Mouse (Mus musculus): ENCODE measurements around the gene Adgrl4. TPM values are rescaled to one million over a fixed set of nuclear protein-coding genes. Genes with fewer than 3 reads are reported as not detected.

Adgrl4 gene
- polyA plus RNA-seq (2016; fragmentation: Nextera tagmentation; extraction: Ambion mirVana): 4.5 and 6.5 TPM in 2 replicates

DNA sequence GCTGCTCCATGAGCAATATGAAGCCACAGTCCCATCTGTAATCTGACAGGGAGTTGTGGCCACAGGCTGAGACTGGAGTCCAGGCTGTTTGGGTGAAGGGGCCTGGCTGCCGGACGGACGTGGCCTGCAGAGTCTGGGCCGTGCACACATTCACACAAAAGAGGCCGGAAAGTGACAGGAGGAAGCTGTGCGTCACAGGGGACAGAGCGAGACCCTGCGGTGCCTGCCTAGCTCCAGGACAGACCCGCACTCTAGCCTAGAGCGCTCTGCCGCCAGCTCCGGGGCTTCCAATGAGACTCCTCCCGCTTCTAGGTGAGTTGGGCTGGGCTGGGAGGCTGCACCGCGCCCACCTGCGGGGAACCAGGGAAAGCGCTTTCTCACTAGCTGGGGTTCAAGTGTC is at the start of gene Adgrl4:
Gene Adgrl4, plus strand, starts transcription at position 195 of the 400 bp plus-strand sequence.
- Histone ChIP-seq H3K36me3 (no peaks in the 10 kb centered on the region), H3K27ac (no peak within 1 kb of the TSS)
- 0 out of 2 replicates have a peak, but pooled peaks have one; percentile 47 for ATAC-seq (ENCODE audit: insufficient number of reproducible peaks, insufficient read depth, low FRiP score, low TSS enrichment)

DNA sequence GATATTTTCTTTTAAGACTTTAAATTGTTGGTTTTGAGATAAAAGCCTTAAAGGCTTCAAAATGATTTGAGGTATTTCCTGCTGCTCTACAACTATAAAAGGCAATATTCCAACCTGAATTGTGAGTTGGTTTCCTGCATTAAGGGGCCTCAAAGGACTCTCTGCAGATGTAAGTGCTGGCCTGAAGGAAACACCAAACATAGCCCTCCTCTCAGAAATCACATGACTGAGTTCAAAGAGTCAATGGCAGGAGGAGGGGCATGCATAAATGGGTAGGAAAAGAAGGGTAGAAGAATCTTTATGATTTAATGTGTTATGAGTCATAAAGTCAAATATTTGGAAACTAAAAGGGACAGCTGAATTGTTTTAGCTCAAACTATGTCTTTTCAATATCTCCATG is 46.8 kb upstream of the Adgrl4 start:
- Histone ChIP-seq H3K4me1 (no peaks in the 10 kb centered on the region), H3K9me3 (no peaks in the 10 kb centered on the region)
- ATAC-seq (ENCODE audit: insufficient number of reproducible peaks, insufficient read depth, low FRiP score, low TSS enrichment): no peak

More for the DNA sequence above, at the start of gene Adgrl4:
- H3K9ac ChIP-seq: peak within 1 kb of the TSS; percentile 7; the same call in 1 of the 2 replicates
- peaks cover 9% of the 10 kb centered on the region; the same call in 1 of the 2 replicates for H3K4me1 ChIP-seq
- peak within 1 kb of the TSS; percentile 18 for H3K4me3 ChIP-seq
- no peaks in the 10 kb centered on the region for H3K9me3 ChIP-seq
- no peaks in the 10 kb centered on the region for H3K27me3 ChIP-seq
- H3K4me2 ChIP-seq (replicated peaks): peak within 1 kb of the TSS; percentile 51
- 2% methylated on average over 17 of the region's 17 CpGs for WGBS

DNA sequence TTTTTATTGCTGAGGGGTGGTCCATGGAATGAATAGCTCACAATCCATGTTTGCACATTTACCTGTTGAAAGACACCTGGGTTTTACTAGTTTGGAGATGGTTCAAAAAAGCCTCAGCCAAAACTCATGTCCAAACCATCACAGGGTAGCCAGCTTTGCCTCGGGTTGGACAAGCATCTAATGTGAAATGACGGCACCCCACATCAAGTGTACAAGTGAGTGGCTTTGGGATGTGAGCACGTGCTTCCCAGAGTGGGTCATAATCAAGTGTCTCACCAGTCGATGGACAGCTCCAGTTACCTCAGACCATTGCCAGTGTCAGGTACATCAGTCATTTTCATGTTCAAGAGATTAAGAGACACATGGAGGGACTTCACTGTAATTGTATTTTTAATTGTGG is 44.8 kb upstream of the Adgrl4 start:
- Histone ChIP-seq H3K4me2 (replicated peaks) (no peak overlapping the region), H3K9ac (no peak overlapping the region), H3K4me3 (no peak overlapping the region), H3K36me3 (no peaks in the 10 kb centered on the region), H3K4me1 (no peaks in the 10 kb centered on the region), H3K9me3 (no peaks in the 10 kb centered on the region), H3K27me3 (no peaks in the 10 kb centered on the region), H3K27ac (no peak overlapping the region)
- 86% methylated on average over 4 of the region's 4 CpGs for WGBS
- no peak for ATAC-seq (ENCODE audit: insufficient number of reproducible peaks, insufficient read depth, low FRiP score, low TSS enrichment)

More for the DNA sequence above, 46.8 kb upstream of the Adgrl4 start:
- no peak overlapping the region for H3K4me3 ChIP-seq
- no peaks in the 10 kb centered on the region for H3K27me3 ChIP-seq
- H3K9ac ChIP-seq: no peak overlapping the region
- H3K4me2 ChIP-seq (replicated peaks): no peak overlapping the region
- H3K27ac ChIP-seq: no peak overlapping the region
- no peaks in the 10 kb centered on the region for H3K36me3 ChIP-seq

DNA sequence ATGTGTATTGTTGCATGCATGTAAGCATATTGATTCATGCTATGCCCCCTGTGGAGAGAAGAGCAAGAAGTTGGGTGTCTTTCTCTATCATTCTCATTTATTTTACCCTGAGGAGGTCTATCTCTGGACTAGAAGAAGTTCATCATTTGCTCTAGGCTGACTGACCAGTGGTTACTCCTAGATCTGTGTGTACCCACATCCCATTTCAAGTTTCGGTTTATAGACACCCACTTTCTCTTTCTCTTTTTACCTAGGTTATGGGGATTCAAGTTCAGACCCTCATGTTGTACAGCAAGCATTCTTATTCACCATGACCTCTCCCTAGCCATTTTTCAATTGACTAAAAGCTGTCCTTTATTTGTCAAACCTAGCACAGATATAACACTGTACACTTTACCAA is 44.4 kb upstream of the Adgrl4 start:
- no peak overlapping the region for H3K4me3 ChIP-seq
- no peaks in the 10 kb centered on the region for H3K36me3 ChIP-seq
- H3K4me2 ChIP-seq (replicated peaks): no peak overlapping the region
- H3K27me3 ChIP-seq: no peaks in the 10 kb centered on the region
- no peaks in the 10 kb centered on the region for H3K4me1 ChIP-seq
- no peak overlapping the region for H3K27ac ChIP-seq
- H3K9ac ChIP-seq: no peak overlapping the region
- WGBS: 85% methylated on average over 1 of the region's 1 CpGs
- H3K9me3 ChIP-seq: no peaks in the 10 kb centered on the region
- ATAC-seq (ENCODE audit: insufficient number of reproducible peaks, insufficient read depth, low FRiP score, low TSS enrichment): no peak

DNA sequence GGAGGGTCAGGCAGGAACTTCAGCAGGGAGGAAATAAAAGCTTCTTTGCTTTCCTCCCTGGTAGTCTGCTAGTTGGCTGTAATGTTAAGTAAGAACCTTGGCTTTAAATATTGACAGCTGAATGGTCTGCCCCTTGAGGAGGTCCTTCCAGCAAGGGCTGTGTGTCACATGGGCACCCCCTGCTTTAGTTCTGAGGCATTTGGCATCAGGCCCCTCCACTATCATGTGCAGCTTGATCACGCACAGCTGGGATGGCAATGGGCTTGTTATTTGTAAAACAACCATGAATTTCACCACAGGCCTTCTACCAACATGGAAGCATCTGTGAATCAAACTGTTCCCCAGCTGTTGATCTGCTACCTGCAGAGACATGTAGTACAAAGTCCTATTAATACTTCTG is 38.4 kb upstream of the Adgrl4 start:
- ATAC-seq (ENCODE audit: insufficient number of reproducible peaks, insufficient read depth, low FRiP score, low TSS enrichment): no peak
- H3K27ac ChIP-seq: no peak overlapping the region
- H3K4me3 ChIP-seq: no peak overlapping the region
- 53% methylated on average over 1 of the region's 1 CpGs for WGBS
- no peaks in the 10 kb centered on the region for H3K36me3 ChIP-seq
- H3K9ac ChIP-seq: no peak overlapping the region
- H3K9me3 ChIP-seq: no peaks in the 10 kb centered on the region
- H3K27me3 ChIP-seq: no peaks in the 10 kb centered on the region
- no peak overlapping the region for H3K4me2 ChIP-seq (replicated peaks)
- H3K4me1 ChIP-seq: no peaks in the 10 kb centered on the region

DNA sequence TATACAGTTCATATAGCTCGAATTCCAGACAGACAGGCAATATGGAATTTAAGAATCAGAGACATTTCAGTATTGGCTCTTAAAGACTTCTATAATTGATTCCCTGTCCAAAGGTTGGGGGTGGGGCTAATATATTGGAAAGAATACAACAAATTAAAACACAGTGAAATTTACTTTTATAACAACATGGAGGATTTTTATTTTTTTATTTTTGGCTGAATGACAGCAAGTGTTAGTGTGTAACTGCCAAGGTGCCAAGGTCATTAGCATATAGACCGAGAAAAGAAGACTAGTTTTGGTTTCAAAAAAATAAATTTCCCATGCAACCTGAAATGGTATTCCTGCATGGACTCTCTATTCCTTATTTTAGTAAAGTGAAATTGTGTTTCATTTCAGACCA is 26.7 kb upstream of the Adgrl4 start:
- Histone ChIP-seq H3K9ac (no peak overlapping the region), H3K4me3 (no peak overlapping the region), H3K36me3 (no peaks in the 10 kb centered on the region), H3K4me2 (replicated peaks) (no peak overlapping the region), H3K4me1 (no peaks in the 10 kb centered on the region), H3K27ac (no peak overlapping the region), H3K9me3 (no peaks in the 10 kb centered on the region), H3K27me3 (no peaks in the 10 kb centered on the region)
- WGBS: 76% methylated on average over 2 of the region's 2 CpGs
- ATAC-seq (ENCODE audit: insufficient number of reproducible peaks, insufficient read depth, low FRiP score, low TSS enrichment): no peak

DNA sequence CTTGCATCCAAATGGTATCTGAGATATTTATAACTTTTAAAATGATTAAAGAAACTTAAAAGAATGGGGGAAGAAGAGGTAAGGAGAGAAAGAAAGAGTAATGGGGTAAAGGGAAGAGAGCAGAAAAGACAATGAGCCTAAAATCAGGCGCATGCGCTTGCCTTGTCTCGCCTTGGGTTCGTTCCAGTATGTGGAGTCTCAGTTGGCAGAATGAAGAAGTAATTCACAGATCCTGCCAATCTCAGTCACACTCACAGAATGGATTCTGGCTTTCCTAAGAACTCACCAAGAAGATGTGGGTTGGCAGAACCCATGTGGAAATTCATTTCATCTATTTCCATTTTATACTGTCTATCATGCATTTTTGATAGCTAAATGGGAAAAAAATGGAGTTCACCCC is 26.2 kb upstream of the Adgrl4 start:
- H3K36me3 ChIP-seq: no peaks in the 10 kb centered on the region
- no peaks in the 10 kb centered on the region for H3K27me3 ChIP-seq
- no peak overlapping the region for H3K9ac ChIP-seq
- H3K4me1 ChIP-seq: no peaks in the 10 kb centered on the region
- H3K4me3 ChIP-seq: no peak overlapping the region
- no peak overlapping the region for H3K4me2 ChIP-seq (replicated peaks)
- 95% methylated on average over 4 of the region's 4 CpGs for WGBS
- H3K27ac ChIP-seq: no peak overlapping the region
- ATAC-seq (ENCODE audit: insufficient number of reproducible peaks, insufficient read depth, low FRiP score, low TSS enrichment): no peak
- H3K9me3 ChIP-seq: no peaks in the 10 kb centered on the region

DNA sequence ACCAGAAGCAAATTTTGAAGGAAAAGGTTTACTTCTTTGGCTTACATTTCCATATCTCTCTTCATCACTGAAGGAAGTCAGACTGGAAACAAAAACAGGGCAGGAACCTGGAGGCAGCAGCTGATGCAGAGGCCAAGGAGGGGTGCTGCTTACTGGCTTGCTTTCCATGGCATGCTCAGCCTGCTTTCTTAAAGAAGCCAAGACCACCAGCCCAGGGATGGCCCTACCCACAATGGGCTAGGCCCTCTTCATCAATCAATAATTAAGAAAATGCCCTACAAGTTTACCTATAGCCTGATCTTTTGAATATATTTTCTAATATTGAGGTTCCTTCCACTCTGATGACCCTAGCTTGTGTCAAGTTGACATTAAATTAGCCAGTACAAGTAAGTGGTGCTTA is 20.8 kb upstream of the Adgrl4 start:
- no peak overlapping the region for H3K4me2 ChIP-seq (replicated peaks)
- no peaks in the 10 kb centered on the region for H3K36me3 ChIP-seq
- no peak for ATAC-seq (ENCODE audit: insufficient number of reproducible peaks, insufficient read depth, low FRiP score, low TSS enrichment)
- H3K4me1 ChIP-seq: no peaks in the 10 kb centered on the region
- H3K27me3 ChIP-seq: no peaks in the 10 kb centered on the region
- no peak overlapping the region for H3K27ac ChIP-seq
- no peak overlapping the region for H3K4me3 ChIP-seq
- H3K9me3 ChIP-seq: no peaks in the 10 kb centered on the region
- H3K9ac ChIP-seq: no peak overlapping the region

DNA sequence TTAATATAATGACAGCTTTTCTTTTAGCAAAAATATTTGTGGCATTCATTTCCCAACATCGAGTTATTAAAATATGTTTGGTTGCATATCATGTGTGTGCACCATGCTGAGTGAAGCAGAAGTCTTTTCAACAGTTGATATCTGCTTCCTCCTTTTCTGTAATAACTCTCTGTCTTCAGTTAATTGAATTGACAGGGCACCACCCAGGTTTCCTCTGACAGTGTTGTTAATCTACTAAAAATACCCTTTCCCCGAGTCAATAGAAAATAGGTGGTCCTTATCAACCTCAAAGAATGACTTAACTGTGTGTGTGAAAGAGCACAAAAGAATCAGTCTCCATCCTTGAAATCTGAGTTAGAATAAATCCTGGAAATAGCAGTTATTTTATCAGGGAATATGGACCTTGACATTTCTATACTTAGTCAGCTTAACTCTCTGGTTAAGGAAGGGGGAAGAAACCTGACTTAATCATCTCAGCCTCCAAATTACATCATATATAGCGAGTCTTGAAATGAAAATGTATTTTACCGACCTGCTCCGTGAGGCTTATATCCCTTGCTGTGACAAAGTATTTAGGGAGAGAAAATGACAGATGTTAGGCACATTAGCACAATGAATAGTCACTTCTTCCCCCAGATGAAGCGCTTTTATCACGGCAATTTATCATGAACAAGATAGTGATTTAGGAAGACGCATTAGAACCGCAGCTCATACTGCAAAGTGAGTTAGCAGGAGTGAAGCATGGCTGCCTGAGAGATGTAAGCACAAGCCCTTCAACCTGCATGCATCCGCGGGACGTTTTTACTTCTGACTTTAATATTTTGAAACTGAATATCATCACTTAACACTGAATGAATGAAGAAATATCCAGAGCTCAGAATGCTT is 19.8 kb upstream of the Adgrl4 start:
- H3K9me3 ChIP-seq: no peaks in the 10 kb centered on the region

DNA sequence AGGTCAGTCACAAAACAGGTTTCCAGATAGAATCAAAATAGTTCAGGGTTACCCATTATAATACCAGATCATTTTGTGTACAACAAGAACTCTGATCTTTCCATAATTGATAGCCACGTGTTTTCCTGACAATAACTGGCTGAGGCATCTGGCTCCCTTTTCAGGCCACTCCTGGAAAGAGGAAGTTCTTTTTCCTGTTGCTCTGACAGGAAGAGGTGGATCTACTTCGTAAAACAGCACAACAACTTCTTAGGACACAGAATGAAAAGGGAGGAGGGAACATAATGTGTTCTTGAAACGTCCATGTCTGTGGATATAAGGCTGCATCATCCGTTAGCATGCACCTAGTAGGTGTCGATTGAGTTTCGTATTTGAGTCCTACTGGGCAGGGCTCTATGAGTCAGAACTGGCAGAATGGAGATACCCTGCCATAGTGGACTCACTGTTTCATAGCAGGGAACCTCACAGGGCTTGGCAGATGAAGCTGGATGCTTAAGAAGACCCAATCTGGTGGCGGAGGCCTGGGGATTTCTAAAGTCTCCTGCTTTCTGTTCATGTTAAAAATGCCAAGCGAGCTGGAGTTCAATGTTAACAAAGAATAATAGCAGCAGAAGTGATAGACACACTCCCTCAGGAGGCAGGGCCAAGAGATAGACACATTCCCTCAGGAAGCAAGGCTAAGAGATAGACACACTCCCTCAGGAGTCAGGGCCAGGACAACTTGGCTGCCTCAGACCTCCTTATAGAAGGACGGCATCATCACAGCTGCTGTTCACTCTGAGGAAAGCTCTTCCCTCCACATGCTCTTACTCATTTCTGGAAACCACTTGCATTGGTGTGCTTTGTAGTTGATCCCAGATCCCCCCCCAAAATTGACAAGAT is 13.1 kb upstream of the Adgrl4 start:
- Histone ChIP-seq H3K4me3 (no peak overlapping the region), H3K4me1 (no peaks in the 10 kb centered on the region), H3K9ac (no peak overlapping the region), H3K36me3 (no peaks in the 10 kb centered on the region), H3K27me3 (no peaks in the 10 kb centered on the region), H3K4me2 (replicated peaks) (no peak overlapping the region), H3K27ac (no peak overlapping the region), H3K9me3 (no peaks in the 10 kb centered on the region)
- WGBS: 78% methylated on average over 9 of the region's 9 CpGs
- ATAC-seq (ENCODE audit: insufficient number of reproducible peaks, insufficient read depth, low FRiP score, low TSS enrichment): no peak

More for the DNA sequence above, 19.8 kb upstream of the Adgrl4 start:
- no peaks in the 10 kb centered on the region for H3K27me3 ChIP-seq
- H3K9ac ChIP-seq: no peak overlapping the region
- no peak overlapping the region for H3K4me2 ChIP-seq (replicated peaks)
- WGBS: 71% methylated on average over 12 of the region's 12 CpGs
- H3K27ac ChIP-seq: no peak overlapping the region
- no peaks in the 10 kb centered on the region for H3K4me1 ChIP-seq
- H3K4me3 ChIP-seq: no peak overlapping the region
- H3K36me3 ChIP-seq: no peaks in the 10 kb centered on the region
- ATAC-seq (ENCODE audit: insufficient number of reproducible peaks, insufficient read depth, low FRiP score, low TSS enrichment): no peak

DNA sequence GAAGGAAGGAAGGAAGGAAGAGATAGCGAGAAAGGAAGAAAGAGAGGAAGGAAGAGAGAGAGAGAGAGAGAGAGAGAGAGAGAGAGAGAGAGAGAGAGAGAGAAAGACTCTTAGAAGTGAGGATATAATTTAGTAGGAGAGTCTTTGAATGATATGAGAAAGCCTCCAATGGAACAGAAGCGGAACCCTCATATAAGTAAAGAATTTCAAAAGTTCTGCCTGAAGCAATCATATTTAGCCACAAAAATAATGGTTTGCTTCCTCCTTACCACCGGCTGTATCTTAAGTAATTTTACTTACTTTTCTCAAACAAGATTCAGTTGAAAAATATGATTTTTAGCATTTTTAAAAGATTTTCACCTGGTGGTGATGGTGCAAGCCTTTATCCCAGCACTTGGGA is 7.6 kb upstream of the Adgrl4 start:
- 89% methylated on average over 3 of the region's 3 CpGs for WGBS
- Histone ChIP-seq H3K9ac (no peak overlapping the region), H3K27me3 (no peaks in the 10 kb centered on the region), H3K4me3 (no peak overlapping the region), H3K27ac (no peak overlapping the region), H3K9me3 (no peaks in the 10 kb centered on the region), H3K4me1 (no peaks in the 10 kb centered on the region), H3K4me2 (replicated peaks) (no peak overlapping the region), H3K36me3 (no peaks in the 10 kb centered on the region)
- no peak for ATAC-seq (ENCODE audit: insufficient number of reproducible peaks, insufficient read depth, low FRiP score, low TSS enrichment)

DNA sequence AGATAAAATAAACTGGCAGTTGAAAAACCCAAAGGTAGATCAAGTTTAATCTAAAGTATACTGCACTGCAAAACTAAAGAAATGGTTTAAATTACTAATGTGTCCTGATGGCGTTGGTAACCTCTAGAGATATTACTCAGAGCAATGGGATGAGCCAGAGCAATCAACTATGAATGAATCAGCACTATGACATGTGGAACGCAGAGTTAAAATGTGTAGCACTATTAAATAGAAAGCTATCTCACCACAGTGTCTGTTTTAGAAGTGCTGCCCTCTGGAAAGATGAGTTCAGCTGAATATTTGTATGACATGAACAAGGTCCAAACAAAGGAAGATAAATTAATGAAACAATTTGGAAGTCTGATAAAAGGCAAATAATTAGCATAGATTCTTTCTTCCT is 6.2 kb upstream of the Adgrl4 start:
- H3K27ac ChIP-seq: no peak overlapping the region
- no peaks in the 10 kb centered on the region for H3K36me3 ChIP-seq
- no peak overlapping the region for H3K4me3 ChIP-seq
- ATAC-seq (ENCODE audit: insufficient number of reproducible peaks, insufficient read depth, low FRiP score, low TSS enrichment): no peak
- no peaks in the 10 kb centered on the region for H3K27me3 ChIP-seq
- H3K4me2 ChIP-seq (replicated peaks): no peak overlapping the region
- no peaks in the 10 kb centered on the region for H3K4me1 ChIP-seq
- H3K9me3 ChIP-seq: no peaks in the 10 kb centered on the region
- no peak overlapping the region for H3K9ac ChIP-seq
- 77% methylated on average over 2 of the region's 2 CpGs for WGBS

Data from embryonic facial prominence, embryonic 12.5 days (tissue).